Mouse (Mus musculus): ENCODE measurements around the gene Hexim2.
A peak's percentile ranks its signal among the peaks of the same experiment; 100 is the strongest.

Gene Hexim2

DNA sequence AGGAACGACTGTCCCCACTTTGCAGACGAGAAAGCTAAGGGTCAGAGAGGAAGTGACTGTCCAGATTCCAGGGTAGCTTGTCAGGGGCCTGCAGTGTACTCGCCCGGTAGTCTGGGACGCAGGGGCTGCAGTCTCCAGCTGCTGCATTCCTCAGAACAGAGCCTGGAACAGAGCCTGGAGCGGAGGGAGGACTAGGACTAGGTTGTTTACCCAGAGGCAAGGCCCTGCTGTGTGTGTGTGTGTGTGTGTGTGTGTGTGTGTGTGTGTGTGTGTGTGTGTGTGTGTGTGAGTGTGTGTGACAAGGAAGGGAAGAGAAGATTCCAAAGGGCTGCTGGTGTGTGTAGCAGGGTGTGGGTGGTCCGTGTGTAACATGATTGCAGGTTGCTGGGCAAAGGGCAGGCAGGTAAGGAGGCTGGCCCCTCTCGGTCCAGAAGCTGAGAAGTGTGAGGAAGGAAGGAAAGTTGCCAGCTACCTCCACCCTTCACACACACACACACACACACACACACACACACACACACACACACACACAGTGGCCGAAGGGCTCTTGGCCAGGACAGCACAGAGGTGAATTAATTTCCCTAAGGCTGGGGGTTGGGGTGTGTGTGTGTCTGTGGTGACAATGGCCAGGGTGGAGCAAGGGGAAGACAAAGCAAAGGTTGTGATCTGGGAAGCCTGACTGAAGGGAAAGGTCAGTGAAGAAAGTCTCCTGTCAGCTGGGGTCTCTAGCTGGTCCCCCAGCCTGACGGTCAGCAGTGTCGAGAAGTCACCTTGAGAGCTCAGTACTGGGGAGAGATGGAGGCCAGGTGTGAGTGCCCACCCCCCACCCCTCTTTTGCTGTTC lies 9.1 kb downstream of the Hexim2 start:
- peak; percentile 70 for DNase-seq (ENCODE audit: extremely low read depth, insufficient read length, low spot score)

GRCm38 (mm10) chr11:103141944-103142255 lies 9.7 kb downstream of the Hexim2 start:
- DNase-seq (ENCODE audit: extremely low read depth, insufficient read length, low spot score), result no peak

DNA sequence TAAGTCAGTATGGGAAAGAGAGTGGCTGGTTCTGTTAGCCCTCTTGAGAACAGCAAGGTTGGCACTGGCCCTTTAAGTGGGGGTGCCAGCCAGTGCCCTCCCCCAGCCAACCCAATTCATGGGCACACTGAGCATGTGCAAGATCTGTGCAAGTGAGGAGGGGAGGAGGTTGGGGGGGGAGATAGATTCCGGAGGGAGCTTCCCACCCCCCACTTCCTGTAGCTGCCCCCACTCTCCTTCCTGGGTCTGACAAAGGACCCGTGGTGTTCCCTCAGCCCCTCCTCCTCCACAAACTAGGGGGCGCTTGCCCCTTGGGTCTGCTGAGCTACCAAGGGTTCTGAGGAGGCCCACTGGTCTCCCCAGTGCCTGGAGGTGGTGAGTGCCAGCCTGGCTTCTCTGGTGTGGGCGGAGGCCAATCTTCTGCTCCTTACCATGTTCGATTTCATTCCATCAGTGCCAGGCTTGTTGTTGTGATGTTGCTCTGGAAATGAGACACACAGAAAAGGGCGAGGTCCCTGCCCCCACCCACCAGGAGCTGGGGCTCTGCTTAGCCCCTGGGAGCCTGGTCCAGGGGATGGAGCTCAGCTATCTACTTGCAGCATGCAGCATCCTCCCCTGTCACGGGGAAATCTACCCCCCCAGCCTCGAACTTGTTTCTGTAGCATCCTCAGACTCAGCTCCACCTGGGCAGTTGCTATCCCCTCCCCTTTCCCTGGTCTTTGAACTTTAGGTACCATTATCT lies 10.4 kb downstream of the Hexim2 start:
- DNase-seq (ENCODE audit: extremely low read depth, insufficient read length, low spot score), result peak; percentile 73

- DNase-seq (ENCODE audit: extremely low read depth, insufficient read length, low spot score), result peak; percentile 75
Measured at GRCm38 (mm10) chr11:103144309-103145285, 12.4 kb downstream of the Hexim2 start.

DNA sequence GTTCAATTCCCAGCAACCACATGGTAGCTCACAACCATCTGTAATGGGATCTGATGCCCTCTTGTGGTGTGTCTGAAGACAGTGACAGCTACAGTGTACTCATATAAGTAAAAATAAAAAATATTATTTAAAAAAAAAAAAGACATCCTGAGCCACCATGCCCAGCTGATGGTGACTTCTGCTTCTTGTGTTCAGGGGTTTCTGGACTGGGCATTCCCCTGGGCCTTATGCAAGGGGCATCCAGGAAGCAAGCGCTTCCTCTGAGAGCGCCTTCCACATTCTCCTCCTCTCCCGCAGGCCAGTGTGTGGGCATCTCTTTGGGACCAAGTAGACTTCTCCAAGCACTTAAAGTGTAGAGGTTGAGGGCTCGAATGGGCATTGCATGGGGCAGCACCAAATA lies 14.2 kb downstream of the Hexim2 start:
- DNase-seq (ENCODE audit: extremely low read depth, insufficient read length, low spot score), result no peak

GRCm38 (mm10) chr11:103147766-103148165 lies 15.5 kb downstream of the Hexim2 start:
- no peak for DNase-seq (ENCODE audit: extremely low read depth, insufficient read length, low spot score)

DNA sequence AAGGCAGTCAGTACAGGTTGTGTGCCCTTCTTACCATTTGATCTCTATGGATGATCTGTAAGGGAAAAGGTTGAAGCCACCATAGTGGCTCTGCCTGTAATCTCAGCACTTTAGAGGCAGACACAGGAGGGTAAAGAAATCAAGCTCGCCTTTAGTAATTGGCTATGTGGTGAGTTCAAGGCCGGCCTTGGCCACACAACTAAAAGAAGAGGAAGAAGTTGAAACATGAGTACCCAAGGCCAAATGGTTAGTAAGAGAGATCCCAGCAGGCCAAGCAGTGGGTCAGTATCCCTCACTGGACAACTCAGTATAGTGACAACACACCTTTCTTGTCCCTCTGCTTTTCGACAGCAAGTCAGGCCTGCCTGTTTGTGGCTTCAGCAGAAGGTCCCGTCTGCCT lies 17.5 kb downstream of the Hexim2 start:
- DNase-seq (ENCODE audit: extremely low read depth, insufficient read length, low spot score), result no peak

DNA sequence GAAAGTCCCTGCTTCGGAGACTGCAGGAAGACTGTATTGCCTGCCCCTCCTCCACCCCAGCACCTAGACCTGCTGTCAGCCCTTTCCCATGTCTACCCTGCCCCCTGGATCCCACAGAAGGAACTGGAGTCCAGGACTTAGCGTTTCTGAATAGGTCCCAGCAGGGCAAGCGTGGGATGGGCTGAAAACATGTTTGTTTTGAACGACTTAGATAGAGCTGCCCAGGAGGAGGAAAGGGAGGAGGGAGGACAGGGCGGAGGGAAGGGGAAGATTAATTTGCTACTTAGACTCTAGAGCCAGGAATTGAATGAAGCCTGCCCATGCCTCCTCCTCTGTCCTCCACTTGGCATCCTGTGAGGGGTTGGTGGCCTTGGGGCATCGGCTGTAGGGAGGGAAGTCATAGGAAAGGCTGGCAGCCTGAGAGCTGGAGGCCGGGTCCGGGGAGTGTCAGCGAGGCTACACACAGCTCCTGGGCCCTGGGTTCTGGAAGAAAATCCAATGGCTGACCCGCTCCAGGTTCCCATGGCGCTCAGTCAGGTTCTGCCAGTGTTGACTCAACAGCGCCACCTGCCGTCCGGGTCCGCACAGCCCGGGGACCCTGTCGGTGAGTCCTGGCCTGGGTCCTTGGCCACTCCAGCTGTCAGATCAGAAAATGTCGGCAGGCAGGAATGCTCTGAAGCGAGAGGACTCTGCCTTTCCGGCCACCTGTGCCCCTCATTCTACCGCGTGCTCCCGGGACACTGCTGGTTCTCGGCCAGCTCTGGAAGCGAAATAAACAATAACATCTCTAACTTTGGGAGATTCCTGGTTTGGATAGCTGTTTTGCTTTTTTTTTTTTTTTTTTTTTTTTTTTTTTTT lies 26.6 kb downstream of the Hexim2 start:
- DNase-seq (ENCODE audit: extremely low read depth, insufficient read length, low spot score), result peak; percentile 95

DNA sequence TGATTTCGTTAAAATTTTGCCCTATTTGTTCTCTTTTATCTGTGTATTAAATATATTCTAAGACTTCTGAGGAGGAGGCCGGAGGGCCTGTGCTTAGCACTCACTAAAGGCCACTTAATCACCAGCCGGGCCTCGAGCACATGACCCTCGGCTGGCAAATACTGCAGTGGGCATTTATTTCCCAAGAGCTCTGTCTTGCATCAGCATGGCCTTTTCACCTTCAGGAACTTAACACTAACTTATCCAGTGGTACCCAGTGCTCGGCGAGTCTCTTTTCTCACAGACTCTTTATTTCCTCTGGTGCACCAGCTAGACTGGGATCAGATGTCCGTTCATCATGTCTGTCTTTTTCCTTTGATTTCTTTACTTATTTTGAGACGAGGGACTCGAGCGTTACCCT lies 28.5 kb downstream of the Hexim2 start:
- no peak for DNase-seq (ENCODE audit: extremely low read depth, insufficient read length, low spot score)

DNA sequence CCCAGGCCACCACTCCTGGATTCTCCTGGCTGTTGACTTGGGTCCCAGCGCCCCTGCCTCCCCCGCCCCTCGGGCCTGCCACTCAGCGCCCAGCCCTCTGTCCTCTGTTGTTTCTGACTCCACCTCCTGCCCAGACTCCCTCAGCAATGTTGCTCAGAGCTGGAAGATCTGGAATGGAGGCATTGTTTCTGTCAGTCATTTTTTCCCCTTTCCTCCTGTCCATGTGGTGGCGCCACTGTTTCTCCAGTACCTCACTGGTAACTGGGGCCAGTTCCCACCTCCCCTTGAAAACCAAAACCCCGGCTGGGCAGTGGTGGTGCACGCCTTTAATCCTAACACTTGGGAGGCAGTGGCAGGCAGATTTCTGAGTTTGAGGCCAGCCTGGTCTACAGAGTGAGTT lies 29.2 kb downstream of the Hexim2 start:
- DNase-seq (ENCODE audit: extremely low read depth, insufficient read length, low spot score), result no peak

DNA sequence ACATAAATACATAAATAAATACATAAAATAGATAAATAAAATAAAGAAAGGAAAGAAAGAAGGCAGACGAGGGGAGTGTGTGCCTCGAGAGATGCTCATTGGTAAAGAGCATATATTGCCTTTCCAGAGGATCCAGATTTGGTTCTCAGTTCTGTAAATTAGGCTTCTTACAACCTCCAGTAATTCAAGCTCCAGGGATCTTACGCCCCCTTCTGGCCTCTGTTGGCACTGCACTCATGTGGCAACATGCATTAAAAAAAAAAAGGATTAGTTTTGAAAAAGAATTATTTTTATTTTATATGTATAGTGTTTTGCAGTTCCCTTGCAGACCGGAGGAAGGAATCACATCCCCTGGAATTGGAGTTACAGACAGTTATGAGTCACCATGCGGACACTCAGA lies 29.9 kb downstream of the Hexim2 start:
- no peak for DNase-seq (ENCODE audit: extremely low read depth, insufficient read length, low spot score)

- DNase-seq (ENCODE audit: extremely low read depth, insufficient read length, low spot score), result no peak
Measured at GRCm38 (mm10) chr11:103164391-103164790, 32.2 kb downstream of the Hexim2 start.

DNA sequence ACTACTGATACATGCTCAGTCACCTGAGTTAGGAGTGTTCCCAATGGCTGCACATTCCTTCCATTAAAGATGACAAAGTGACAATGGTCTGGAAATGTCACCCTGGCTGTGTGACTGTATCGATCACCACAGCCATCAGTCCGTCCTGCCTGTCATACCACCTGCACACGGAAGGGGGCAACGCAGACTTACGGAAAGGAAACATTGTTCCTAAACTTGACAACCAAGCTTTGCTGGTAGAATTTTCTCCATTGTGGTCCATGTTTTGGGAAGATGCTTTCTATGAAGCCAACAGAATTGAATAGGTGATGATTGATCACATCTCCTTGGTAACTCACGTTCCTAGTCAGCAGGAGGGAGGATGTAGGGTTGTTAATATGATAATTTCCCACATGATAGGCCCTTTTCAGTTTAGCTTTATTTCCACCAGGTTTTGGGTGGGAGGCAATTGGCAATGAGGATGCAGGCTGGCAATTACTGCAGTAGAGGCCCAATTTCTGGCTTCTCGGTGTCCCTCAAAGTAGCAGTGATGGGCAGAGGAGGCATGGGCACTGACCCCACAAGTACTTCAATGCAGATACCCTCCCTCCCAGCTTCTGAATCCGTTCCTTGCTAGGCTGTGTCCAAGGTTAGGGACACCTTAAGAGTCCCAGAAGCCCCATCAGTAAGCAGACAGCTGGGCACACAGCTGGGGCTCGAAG lies 36.6 kb downstream of the Hexim2 start:
- DNase-seq (ENCODE audit: extremely low read depth, insufficient read length, low spot score), result no peak

DNA sequence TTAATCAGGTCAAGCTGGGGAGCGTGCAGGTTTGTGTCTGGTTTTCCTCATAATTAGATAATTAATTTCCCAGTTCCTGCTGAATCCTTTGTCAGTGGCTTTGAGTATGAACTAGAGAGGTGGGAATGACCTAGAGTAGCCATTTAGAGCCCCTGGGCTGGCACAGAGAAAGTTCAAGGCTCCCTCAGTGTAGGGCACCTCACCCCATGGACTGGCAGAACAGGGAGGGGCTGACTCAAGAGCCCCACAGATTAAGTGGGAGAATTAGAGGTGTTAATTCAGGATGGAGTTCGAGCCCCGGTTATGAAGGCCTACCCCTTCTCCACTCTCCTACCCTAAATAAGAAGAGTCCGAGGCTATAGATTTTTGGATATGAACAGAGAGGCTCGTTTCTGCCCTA lies 37.4 kb downstream of the Hexim2 start:
- DNase-seq (ENCODE audit: extremely low read depth, insufficient read length, low spot score), result no peak

DNA sequence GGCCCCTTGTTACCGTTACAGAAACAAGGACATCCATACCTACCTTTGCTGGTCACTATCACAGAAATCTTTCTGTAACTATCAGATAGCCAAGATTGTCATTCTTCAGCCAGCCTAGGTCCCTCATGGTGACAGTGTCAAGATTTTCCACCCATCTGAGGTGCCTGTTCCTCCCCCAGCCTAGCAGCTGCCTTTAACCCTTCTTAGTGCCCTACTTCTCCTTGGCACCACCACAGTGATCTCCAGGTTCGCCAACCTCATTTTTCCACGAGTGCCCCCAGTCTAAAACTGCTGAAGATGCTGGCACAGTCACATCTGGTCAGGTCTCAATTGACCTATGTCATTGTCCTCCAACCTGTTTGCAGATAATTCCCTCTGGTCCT lies 37.9 kb downstream of the Hexim2 start:
- DNase-seq (ENCODE audit: extremely low read depth, insufficient read length, low spot score), result no peak

DNA sequence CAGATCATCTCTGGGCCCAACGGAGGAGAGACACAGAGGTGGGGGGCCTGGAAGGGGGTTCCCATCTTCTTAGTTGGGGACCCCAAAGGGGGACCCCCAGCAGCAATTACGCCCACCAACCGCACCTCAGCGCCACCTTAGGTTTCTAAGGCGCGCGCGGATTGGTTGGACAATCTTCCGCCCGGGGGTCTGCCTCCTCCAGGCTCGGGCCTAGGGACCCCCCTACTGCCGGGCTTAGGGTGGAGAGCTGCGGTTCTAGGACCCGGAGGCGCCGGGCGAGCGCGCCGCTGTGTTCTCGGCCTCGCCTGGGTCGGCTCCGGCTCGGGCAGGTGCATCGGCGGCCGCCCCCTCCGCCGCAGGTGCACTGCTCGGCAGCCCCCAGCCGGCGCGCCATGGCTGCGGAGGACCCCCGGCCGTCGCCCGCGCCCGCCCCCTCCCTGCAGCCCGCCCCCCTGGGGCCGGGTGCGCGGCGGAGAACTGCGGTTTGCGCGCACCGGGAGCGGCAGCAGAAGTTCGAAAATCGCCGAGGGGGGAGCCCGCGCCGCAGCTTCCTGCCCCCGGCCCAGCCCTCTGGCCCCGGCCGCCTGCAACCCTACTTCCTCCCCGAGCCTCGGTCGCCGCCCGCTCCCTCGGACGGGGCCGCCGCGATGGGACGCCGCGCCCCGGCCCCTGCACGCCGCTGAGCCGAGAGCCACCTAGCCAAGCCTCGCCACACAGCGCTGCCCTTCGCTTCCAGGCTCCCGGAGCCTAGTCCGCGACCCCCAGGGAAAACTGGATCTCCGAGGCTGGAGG lies 38.5 kb downstream of the Hexim2 start, which contains the start of gene Fmnl1:
Fmnl1 (plus strand) TSS at position 614 of the 792 bp plus-strand sequence.
- DNase-seq (ENCODE audit: extremely low read depth, insufficient read length, low spot score), result no peak

GRCm38 (mm10) chr11:103171286-103171620 lies 39.0 kb downstream of the Hexim2 start:
- no peak for DNase-seq (ENCODE audit: extremely low read depth, insufficient read length, low spot score)

DNA sequence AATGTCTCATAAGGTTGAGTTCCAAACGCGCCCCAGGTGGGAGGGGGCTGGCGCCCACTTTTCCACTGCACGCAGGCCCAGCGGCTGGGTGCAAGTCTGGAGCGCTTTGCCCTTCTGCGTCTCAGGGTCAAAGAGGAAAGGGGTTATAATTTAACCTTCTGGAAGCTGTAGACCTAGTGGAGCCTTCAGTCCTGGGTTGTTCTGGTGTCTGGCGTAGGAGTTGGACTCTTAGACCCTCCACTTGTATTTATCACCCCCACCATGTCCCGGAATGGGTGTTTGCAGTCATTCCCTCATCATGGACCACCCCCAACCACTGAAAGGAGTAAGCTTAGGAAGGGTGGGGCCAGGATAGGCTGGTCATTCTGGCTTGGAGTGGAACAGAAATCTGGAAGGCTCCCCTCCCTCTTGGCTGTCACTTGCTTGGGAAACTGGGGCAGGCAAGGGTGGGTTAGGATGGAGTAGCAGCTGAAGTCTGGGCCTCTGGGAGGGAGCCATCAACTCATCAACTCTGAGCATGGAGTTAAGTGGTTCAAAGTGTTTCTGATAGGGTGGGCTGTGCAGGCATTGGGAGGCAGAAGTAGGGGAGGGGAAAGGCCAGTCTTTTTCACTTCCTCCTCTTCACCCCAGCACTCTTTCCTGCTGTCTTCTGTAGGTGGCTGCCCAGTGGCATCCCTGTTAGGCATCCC lies 39.6 kb downstream of the Hexim2 start:
- DNase-seq (ENCODE audit: extremely low read depth, insufficient read length, low spot score), result no peak
